Comparison of ENCODE assay signal across 1 mouse cellular context in the genomic region with DNA sequence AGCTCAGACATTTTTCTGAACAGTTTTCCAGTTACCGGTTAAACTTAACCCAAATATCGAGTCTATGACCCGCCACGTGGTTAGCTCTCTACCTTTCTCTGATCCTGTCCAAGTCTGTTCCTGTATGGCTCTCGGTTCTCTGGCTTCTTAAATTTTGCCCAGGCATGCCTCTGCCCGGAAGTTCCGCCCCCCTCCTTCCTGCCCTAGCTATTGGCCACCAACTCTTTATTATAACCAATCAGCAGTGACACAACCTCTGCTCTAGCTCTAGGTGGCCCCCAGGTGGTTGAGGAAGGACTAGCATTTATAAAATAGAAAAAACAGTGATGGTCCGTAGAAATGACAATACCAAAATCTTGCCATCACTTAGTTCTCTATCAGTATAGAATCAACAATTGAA.
TF ChIP-seq lines count a peak whose summit lies in the region.

No protein-coding gene starts in this region.

TF ChIP-seq in CH12.LX, 34 proteins besides CTCF, POLR2A, EP300 and RAD21 (continued from another document):
- TF ChIP-seq RCOR1 (conservative IDR thresholded peaks at IDR 0.05; ENCODE audit: low read depth, low read length) = 0 out of 2 replicates have a peak, but pooled peaks have one; percentile 61
- peak; percentile 33; the same call in 1 of the 2 replicates for TF ChIP-seq MEF2A (IDR thresholded peaks at IDR 0.05; ENCODE audit: borderline replicate concordance, low read depth, low read length)
- peak; percentile 96 for TF ChIP-seq MYC (IDR thresholded peaks at IDR 0.05; ENCODE audit: low read depth, low read length)
- TF ChIP-seq E2F4 (IDR thresholded peaks at IDR 0.05; ENCODE audit: insufficient replicate concordance, low read depth, low read length) = 0 out of 2 replicates have a peak, but pooled peaks have one; percentile 45
- peak; percentile 71 for TF ChIP-seq ZNF384 (IDR thresholded peaks at IDR 0.05; ENCODE audit: low read depth, low read length)
- peak; percentile 43; the same call in 1 of the 2 replicates for TF ChIP-seq NRF1 (IDR thresholded peaks at IDR 0.05; ENCODE audit: low read depth, low read length)
- no peak for TF ChIP-seq ZC3H11A (IDR thresholded peaks at IDR 0.05; ENCODE audit: low read depth, low read length)
- TF ChIP-seq MAFK (IDR thresholded peaks at IDR 0.05; ENCODE audit: insufficient replicate concordance, low read length) = no peak
- no peak for TF ChIP-seq SIN3A (IDR thresholded peaks at IDR 0.05; ENCODE audit: low read length)
- TF ChIP-seq NELFE (IDR thresholded peaks at IDR 0.05; ENCODE audit: low read depth, low read length) = peak; percentile 90
- peak; percentile 87 for TF ChIP-seq TCF12 (IDR thresholded peaks at IDR 0.05; ENCODE audit: low read depth, low read length)
- peak; percentile 94 for TF ChIP-seq TBP (conservative IDR thresholded peaks at IDR 0.05; ENCODE audit: low read depth, low read length)
